Mouse (Mus musculus) thymus, postnatal 10 days (tissue): ENCODE data around the gene Hmg20b.

Experiments
- DNase-seq, 2 experiments: peaks; one replicate each; pipeline ENCODE4 v3.0.0; 2021; ENCODE audit warnings: low spot score in 2 of 2

Hmg20b gene

DNA sequence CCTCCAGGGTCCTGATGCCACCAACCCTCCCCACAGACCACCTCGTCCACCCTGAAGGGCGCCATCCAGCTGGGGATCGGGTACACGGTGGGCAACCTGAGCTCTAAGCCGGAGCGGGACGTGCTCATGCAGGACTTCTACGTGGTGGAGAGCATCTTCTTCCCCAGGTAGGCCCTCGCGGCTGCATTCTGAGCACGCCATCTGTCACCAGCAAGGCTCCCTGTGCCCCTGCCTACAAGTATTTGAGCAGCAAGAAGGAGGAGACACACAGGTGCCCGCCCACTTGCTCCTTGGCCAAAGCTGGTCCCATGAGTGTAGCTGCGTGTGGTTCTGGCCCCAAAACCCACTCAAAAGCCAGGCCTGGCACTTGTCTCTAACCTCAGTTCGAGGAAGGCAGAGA is 44.6 kb downstream of the Hmg20b start:
- no peak for DNase-seq

DNA sequence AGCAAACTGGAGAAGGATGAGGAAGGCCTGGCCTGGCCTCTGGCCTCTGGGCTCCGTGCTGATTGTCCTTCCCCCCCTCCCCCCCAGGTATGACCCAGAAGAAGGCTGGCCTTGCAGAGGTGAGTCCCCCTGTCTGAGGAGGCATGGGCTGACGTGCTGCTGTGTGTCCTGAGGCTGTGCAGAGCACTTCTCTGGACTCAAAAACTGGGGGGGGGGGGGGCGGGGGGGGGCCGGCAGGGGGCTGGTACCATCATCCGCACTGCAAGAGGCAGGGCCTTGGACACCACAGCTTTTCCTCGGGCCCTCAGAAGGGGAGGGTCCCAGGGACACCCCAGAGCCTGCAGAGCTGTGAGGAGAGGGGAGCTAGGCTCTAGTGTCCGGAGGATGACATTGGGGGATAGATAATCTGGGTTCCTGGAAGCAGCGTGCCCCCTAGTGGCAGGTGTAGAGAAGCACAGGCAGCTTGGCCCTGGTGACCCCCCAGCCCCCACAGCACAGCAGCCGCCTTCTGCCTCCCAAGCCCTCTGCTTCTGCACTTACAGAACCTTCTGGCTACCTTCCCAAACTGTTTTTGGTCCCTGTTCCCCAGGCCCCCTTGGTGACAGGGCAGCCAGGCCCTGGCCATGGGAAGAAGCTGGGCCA is 45.6 kb downstream of the Hmg20b start:
- DNase-seq = peak; percentile 37 to 75

DNA sequence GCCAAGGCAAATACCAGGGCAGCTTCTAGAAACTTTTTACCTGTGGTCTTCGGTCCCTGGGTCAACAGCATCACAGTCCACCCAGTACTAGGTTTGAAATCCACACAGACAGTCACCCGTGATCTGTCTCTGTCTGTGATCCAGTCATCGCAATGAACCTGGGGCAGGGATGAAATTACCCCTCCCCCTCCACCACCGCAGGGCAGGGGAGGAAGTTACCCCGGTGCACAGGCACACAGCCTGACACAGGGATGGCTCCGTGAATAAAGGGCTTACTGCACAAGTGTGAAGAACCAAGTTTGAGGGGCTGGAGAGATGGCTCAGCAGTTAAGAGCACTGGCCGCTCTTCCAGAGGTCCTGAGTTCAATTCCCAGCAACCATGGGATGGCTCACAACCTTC is 46.5 kb downstream of the Hmg20b start:
- peak; percentile 52 to 68 for DNase-seq

DNA sequence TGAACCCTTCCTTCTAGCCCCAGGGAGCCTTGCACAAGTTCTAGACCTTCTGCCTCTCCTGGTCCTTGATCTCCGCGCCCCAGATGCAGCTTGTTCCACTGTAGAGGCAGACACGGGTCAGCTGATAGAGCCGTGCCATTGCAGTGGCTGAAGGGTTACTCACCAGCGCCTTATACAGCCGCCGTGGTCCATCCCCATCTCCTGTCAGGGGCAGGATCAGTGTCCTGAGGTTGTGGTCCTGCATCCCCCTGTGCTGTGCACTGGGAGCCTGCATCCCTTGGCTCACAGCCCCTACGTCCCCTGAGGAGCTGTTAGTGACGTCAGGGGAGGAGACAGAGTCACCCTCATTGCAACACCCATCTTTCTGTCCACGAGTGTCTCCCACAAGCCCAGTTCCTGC is 47.0 kb downstream of the Hmg20b start:
- DNase-seq = no peak

DNA sequence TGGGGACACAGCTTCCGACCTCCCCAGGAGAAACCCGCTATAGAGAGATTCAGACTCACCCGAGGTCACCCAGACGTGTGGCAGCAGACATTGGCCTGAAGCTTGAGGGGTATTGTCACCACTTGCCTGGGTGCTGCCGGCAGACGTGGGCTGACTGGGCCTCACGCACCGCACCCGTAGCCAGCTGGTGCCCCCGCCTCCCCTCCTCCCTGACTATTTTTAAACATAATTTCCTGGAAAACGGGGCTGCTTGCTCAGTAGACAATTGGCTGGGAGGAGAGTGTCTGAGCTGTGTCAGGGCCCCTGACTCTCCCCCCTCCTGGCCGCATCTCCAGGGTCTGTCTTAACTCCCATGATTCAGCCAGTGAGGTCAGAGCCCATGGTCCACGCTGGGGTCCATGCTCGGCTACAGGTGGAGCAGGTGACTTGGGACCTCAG is 47.5 kb downstream of the Hmg20b start:
- DNase-seq = no peak

DNA sequence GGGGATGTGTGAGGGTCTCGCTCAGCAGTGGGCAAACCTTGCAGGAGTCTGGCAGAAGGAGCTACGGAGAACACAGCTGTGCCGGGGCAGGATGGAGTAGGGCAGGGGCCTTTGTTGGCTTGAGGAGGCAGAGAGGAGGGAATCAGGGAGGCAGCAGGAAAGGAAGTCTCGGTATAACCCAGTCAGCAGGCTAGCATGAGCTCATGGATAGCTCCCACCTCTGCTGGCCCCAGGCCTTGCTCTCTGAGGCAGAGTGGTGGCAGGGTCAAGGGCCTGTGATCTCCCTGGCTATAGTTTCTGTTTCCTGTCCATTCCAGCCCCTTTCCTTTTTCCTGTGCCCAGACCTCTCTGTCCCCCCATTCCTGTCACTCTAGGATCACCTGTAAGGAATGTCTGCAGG is 48.0 kb downstream of the Hmg20b start:
- no peak for DNase-seq

DNA sequence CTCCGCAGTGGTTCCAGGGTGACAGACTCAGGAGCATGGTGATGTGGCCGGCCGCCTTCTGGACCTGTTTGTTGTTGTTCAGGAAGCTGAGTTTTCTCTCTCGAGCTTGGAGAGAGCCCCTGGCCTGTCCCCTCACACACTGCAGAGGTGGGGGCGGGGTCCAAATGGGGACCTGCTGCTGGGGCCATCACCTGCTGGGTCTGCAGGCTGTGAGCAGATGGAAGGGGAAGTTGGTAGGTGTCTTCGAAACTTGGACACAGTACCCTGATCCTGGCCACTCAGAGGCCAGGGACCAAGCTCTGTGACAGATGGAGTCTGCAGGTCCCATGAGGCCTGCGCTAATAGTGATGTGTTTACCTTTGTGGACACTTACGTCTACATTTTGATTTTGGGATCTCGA is 49.0 kb downstream of the Hmg20b start:
- no peak for DNase-seq

DNA sequence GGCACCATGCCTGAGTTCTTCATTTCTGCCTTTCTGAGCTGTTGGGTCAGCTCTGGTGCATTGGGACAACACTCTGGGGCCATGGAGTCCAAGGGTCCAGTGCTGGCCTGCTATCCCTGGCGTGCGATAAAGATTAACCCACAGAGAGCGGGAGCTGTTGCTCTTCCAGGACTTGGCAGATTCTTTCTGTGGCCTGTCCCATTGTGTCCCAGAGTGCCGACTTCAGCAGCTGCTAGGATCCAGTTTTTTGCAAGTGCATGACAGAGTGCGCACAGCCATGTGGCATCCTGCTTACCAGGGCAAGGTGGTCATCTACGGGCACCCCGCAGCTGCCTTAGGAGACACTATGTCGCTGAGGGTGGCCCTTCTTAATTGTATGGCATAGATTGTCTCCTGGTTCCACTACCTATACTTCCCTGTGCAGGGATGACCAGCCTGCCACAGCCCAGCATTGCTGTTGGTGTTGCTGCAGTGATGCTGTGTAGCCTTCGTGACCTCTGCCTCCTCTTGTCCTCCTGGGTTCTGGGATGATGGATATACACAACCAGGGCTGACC is 49.9 kb downstream of the Hmg20b start:
- no peak for DNase-seq

DNA sequence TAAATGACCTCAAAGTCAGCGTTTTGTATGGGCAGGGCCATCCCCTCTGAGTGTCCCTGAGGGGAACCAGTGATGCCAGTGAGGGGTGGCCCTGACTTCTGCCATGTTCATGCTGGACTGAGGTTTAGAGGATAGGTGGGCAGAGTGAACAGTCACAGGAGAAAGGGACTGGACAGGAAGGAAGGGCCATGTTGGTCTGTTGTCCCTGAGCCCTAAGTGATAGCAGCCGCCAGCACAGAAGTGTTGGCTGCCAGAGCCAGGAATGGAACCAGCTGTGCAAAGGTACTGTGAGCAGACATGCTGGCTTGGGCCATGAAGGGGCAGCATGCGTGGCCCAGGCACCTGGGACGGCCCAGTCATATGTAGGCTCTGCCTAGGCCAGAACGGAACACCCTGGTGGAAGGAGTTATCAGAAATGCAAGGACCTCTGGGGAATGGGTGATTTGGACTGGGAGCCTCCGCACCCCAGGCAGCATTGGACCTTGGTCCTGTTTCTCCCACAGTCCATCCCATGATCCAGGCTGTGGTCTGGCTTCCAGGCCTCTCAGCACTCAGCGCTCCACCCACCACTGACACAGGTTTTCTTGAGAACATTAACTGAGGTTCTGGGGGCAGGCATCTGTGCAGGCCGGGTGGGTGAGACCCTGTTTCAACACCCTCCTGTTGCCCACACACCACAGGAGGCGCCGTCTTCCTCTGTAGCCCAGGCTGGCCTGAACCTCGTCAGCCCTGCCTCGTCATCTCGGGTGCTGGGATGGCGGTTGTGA is 50.5 kb downstream of the Hmg20b start:
- DNase-seq = no peak

DNA sequence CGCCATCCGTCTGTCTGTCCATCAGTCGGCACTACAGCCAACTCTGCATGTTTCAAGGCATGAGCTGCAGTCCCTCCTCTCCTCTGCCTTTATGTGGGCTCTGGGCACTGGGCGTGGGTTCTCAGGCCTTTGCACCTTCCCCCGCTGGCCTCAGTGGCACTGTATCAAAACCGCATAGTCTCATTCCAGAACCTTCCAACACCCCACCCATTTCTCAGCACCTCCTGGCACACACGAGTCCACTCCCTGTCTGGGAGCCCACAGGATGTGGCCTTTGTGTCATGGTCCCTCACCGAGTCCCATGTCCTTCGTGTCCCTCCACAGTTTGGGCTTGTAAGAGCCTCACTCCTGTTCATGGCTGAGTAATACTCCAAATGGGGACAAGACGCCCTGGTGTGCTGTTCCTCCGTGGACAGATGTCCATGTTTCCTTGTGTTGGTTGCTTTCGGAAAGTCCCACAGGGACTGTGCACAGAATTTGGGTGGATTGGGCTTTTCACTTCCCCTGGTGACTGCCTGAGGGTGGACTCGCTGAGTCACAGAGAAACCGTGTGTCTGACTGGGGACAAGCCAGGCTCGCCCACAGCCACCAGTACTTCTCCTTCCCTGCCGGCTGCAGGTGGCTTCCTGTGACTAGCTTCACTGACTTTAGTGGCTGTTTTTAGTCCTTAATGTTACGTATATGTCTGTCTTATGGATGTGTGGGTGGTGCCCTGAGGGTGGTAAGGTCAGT is 51.7 kb downstream of the Hmg20b start:
- peak; percentile 51 to 58 for DNase-seq

DNA sequence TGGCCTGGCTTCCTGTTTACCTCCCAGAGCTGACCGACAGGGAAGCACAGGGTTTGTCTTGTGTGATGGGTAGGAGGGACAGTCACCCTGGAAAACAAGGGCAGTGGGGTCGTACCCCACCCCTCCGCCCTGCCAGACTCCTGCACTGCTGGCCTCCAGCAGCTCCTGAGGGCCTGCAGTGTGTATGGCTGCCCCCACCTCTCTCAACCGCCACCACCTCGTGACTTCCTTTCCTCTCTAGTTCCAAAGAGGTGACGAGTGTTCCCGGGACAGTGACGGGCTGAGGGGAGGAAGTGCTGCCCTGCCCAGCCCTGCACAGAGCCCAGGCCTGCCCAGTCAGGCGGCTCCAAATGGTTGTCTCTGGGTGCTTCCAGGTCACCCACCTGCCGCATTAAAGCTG is 52.4 kb downstream of the Hmg20b start:
- peak; percentile 66 to 70 for DNase-seq

DNA sequence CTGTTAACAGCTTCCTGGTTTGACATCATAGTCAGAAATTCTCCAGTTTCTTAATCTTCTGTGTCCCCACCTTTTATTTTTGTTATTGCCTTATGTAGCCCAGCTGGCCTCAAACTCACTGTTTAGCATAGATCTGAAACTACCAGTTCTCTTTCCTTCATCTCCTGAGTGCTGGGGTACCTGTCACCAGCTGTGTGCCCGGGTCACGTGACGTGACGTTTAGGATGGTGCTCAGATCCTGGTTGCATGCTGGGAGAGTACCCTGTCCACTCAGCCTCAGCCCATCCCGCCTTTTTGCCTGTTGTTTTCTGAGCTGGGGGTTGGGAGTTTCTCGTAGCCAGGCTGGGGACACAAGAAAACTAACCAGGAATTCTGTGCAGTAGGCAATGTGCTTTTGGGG is 53.0 kb downstream of the Hmg20b start:
- peak; percentile 63 to 67 for DNase-seq
